Mouse (Mus musculus): ENCODE measurements around the gene Mpped1.

GRCm38 (mm10) chr15:83894261-83894660 is 115.0 kb downstream of the Mpped1 start:
- TF ChIP-seq ZNF384 (IDR thresholded peaks at IDR 0.05; ENCODE audit: low read depth, low read length) (no peak), E2F4 (IDR thresholded peaks at IDR 0.05; ENCODE audit: borderline replicate concordance, low read depth, low read length) (no peak), CTCF (IDR thresholded peaks at IDR 0.05 in 2 of 3, conservative IDR thresholded peaks at IDR 0.05 in 1 of 3; ENCODE audit: control insufficient read depth in 1 of 3, insufficient read depth in 1 of 3, low read depth in 2 of 3, low read length in 3 of 3, poor library complexity in 1 of 3, severe bottlenecking in 1 of 3) (no peak)

Data from MEL (cell line).